Mouse (Mus musculus): ENCODE measurements around the gene Apobec1.
"Not testable (repeated sequence)": the region's sequence is repeated elsewhere in the genome, so short reads cannot be mapped to it uniquely, and the experiment has no call there.

Gene Apobec1

DNA sequence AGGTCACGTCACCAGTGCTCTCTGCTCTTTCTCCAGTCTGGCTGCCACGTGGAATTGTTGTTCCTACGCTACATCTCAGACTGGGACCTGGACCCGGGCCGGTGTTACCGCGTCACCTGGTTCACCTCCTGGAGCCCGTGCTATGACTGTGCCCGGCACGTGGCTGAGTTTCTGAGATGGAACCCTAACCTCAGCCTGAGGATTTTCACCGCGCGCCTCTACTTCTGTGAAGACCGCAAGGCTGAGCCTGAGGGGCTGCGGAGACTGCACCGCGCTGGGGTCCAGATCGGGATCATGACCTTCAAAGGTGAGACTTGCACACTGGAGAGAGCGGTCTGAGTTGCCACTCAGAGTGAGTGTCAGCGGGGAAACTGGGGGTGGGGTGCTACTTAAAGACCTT, 41.2 kb downstream of the Apobec1 start:
- DNase-seq (ENCODE audit: low read depth, low spot score), result no peak

DNA sequence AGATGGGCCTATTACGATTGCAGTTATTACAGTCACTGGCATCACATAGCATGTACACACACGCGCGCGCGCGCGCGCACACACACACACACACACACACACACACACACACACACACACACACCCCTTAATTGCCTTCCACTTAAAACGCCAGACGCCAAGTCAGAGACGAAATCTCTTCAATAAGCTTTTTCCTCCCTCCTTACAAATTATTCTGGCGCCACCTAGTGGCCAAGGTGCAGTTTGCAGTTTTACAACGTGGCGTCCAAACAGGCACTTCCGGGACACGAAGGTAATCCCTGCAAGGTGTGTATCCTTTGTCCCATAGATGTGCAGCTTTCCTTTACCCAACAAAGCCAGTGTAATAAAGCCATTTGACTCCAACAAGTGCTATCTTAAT, 41.8 kb downstream of the Apobec1 start:
- peak; percentile 88 for DNase-seq (ENCODE audit: low read depth, low spot score)

- peak; percentile 54 for DNase-seq (ENCODE audit: low read depth, low spot score)
Measured at GRCm38 (mm10) chr6:122556959-122557561, 45.2 kb downstream of the Apobec1 start.

- DNase-seq (ENCODE audit: low read depth, low spot score), result no peak
Measured at GRCm38 (mm10) chr6:122555266-122555665, 47.0 kb downstream of the Apobec1 start.

DNA sequence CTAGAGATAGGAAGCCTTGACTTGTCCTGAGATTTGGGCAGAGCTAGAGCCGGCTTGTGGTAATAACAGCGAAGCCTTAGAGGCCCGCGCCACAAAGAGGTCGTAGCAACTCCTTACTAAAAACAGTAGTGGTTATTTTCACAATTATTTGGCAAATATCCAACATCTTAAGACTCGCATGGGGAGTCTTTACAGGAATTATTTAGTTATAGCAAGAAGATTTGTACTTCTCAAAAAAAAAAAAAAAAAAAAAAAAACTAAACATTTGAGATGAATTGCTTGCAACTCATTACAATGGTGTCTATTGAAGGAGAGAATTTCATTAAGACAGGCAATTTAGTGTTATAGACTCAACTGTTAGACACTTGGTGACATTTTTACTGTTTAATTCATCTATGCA, 48.1 kb downstream of the Apobec1 start:
- no peak for DNase-seq (ENCODE audit: low read depth, low spot score)

DNA sequence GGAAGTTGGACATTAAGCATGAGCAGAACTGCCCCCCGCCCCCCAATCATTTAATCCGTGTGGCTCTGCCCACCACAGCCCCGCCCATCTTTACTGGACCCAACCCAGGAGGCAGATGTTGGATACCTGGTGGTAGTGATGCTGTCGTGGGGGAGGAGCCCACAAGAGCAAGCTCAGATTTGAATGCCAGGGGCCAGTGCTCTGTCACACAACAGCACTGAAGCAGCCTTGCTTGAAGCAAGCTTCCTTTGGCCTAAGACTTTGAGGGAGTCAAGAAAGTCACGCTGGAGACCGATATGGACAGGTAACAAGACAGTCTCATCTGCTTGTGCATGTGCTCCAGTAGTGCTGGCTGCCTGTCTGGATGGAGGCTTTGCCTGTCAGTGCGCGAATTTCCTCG, 48.6 kb downstream of the Apobec1 start, which contains the start of gene Aicda:
Gene Aicda, plus strand, starts transcription at position 196 of the 400 bp plus-strand sequence.
- DNase-seq (ENCODE audit: low read depth, low spot score), result no peak

DNA sequence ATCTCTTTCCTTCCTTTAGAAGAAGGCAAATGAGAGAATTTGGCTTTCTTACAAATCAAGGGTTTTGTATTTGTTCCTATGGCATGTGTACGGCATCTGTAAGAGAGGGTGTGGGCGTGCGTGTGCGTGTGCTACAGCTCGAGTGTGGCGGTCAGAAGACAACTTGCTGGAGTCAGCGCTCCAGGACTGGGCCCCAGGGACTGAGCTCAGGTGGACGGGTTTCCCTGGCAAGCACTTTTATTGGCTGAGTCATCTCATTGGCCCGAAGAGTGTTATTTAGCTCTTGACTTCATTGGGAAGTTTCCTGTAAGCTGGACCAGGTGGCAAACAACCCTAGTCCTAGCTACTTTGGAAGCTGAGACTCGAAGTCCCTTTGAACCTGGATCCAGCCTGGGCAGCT, 56.3 kb downstream of the Apobec1 start:
- no peak for DNase-seq (ENCODE audit: low read depth, low spot score)

DNA sequence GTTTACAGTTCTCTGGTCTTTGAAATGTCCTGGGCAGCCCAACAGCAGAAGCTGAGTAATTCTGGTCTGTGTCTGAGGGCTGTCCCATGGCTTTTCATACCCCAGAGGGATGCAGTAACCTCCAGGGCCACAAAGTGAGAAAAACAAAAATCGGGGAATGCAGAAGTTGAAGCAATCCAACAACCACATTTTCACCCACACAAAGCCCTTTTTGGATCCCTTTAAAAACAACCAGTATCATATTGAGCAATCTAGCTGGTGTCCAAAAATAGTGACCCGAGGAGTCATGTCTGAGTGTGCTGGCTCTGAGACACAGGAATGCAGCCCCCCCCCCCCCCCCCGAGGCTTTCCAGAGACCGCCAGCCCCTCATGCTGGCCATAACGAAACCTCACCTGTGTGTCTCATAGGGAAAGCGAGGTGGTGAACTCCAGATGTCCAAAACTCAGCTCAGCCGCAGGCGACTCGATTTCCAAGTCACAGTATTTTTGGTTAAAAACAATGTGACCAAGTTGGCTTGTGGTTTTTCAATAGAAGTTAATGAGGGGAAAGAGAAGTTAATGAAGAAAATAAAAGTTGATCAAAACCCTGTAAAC, 56.9 kb downstream of the Apobec1 start:
- no peak for DNase-seq (ENCODE audit: low read depth, low spot score)

GRCm38 (mm10) chr6:122544672-122545071, 57.6 kb downstream of the Apobec1 start:
- no peak for DNase-seq (ENCODE audit: low read depth, low spot score)

DNA sequence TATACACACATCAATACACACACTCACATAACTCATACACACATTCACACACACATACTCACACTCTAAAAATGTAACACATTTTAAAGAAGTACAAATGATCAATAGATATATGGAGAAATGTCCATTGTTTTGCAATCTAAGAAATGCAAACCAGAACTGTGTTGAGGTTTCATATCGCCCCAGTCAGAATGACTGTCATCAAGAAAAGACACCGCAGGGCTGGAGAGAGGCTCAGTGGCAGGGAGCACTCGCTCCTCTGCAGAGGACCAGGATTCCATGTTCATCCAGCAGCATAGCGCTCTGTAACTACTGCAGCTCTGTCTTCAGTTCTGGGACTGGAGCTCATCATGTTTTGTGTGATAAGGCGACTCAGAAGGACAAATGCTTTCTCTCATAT, 58.7 kb downstream of the Apobec1 start:
- no peak for DNase-seq (ENCODE audit: low read depth, low spot score)

DNA sequence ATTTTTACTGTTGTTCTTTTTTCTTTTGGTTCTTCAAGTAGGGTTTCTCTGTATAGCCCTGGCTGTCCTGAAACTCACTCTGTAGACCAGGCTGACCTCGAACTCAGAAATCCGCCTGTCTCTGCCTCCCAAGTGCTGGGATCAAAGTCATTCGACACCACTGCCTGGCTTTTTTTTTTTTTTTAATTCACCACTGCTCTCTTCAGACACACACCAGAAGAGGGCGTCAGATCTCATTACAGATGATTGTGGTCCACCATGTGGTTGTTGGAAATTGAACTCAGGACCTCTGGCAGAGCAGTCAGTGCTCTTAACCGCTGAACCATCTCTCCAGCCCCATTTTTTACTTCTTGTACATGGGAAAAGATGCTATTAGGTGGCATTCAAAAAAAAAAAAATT, 59.8 kb downstream of the Apobec1 start:
- not testable (repeated sequence) for DNase-seq (ENCODE audit: low read depth, low spot score)

DNA sequence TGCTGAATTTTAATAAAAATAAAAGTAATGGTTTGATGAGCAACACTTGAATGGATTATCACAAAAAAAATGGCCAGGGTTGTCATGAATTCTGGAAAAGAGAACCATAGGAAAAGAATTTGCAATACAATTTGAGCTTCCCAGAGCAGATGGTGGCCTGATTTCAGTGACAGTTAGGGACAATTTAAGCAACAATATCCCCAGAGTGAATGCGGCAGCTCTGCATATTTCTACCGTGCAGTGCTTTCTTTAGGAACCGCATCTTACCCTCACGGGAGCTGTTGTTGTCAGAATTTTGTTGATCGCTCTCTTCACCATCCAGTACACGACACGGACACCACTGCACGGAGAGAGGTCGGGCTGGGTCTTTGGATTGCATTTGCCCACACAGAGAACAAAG, 62.7 kb downstream of the Apobec1 start:
- DNase-seq (ENCODE audit: low read depth, low spot score), result no peak

DNA sequence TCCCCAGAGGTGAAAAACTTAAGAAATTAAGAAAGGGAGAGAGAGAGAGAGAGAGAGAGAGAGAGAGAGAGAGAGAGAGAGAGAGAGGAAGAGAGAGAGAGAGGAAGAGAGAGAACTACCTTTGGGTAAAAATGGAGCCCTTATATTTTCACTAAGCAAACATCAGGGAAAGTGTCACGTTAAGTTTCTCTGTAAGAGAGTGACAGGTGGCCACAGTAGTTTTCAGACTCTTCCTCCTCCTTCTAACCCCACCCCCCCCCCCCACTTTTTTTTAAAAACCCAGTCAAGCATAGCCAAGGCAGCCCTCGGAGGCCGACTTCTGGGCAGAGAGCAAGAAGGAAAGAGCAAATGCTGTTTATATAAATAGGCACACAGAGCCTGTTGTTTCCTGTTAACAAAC, 68.2 kb downstream of the Apobec1 start:
- no peak for DNase-seq (ENCODE audit: low read depth, low spot score)

DNA sequence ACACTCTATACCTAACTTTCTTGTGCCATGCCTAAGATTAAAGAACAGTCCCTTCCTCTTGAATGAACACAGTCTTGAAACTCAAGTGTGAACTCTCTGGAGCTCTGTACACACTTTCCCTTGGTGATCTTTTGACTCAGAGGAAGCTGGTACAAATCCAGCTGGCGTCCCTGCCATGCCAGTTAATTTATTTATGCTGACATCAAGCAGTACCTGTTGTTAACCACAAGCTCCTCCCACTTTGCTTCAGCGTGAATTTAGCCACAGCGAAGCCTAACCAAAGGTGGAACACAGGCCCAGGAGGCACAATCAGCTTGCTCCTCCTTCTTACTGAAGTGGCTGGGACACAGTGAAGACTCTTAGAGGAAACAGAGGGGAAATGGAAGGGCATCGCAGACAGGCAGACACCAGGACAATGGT, 69.4 kb downstream of the Apobec1 start:
- peak; percentile 32 for DNase-seq (ENCODE audit: low read depth, low spot score)

GRCm38 (mm10) chr6:122531466-122532174, 70.6 kb downstream of the Apobec1 start:
- DNase-seq (ENCODE audit: low read depth, low spot score), result no peak

GRCm38 (mm10) chr6:122528136-122528535, 74.1 kb downstream of the Apobec1 start:
- no peak for DNase-seq (ENCODE audit: low read depth, low spot score)

All from mesoderm, embryonic 11.5 days (tissue).